Mouse (Mus musculus) liver, embryonic 14.5 days (tissue): ENCODE data around the gene Micu1. TPM values are rescaled to one million over a fixed set of nuclear protein-coding genes. Genes with fewer than 3 reads are reported as not detected.

ENCODE experiments used
- ATAC-seq: fragments of 200-750 bp; cut with Nextera tagmentation; 2 replicates; pipeline ENCODE4 v1.8.0; 2017; ENCODE audit warnings: moderate number of reproducible peaks, mild to moderate bottlenecking, moderate library complexity; ENCODE audit not compliant: insufficient read depth
- DNase-seq, 3 experiments: peaks; one replicate each; pipeline ENCODE4 v3.0.0-alpha.2; 2012 to 2013; ENCODE audit warnings: low read depth in 3 of 3, low spot score in 3 of 3
- H3K27ac ChIP-seq: fragments of 300-500 bp; sonication (generic); 2 replicates; pipeline ENCODE4 v1.5.1; 2014; ENCODE audit warnings: moderate library complexity, mild to moderate bottlenecking, control low read depth, inconsistent platforms
- H3K27me3 ChIP-seq: fragments of 300-500 bp; sonication (generic); 2 replicates; pipeline ENCODE4 v1.6.1; 2014; ENCODE audit warnings: mild to moderate bottlenecking, low read length, moderate library complexity; ENCODE audit not compliant: control insufficient read depth, insufficient read depth
- H3K36me3 ChIP-seq: fragments of 300-500 bp; sonication (generic); replicated peaks from 2 replicates; pipeline ENCODE4 v1.6.1; 2014; ENCODE audit warnings: low read depth; ENCODE audit not compliant: control insufficient read depth, insufficient read depth
- H3K4me1 ChIP-seq, 2 experiments: fragments of 200-500 bp in 1 of 2; fragments of 300-500 bp in 1 of 2; sonication (generic) in 1 of 2; replicated peaks; 2 replicates each; pipeline ENCODE4 v1.6.1; 2012 to 2014; ENCODE audit warnings: antibody characterized with exemption in 1 of 2, inconsistent platforms in 1 of 2, low read length in 1 of 2; ENCODE audit not compliant: control insufficient read depth in 2 of 2, insufficient read depth in 2 of 2
- H3K4me2 ChIP-seq: fragments of 300-500 bp; sonication (generic); 2 replicates; pipeline ENCODE4 v1.6.1; 2014; ENCODE audit warnings: low read depth, mild to moderate bottlenecking, control low read depth, moderate library complexity
- H3K4me3 ChIP-seq, 2 experiments: fragments of 200-500 bp in 1 of 2; fragments of 300-500 bp in 1 of 2; sonication (generic) in 1 of 2; 2 replicates each; pipeline ENCODE4 v1.5.1; 2012 to 2014; ENCODE audit warnings: low read depth in 2 of 2, low read length in 2 of 2, mild to moderate bottlenecking in 2 of 2, control low read depth in 1 of 2, inconsistent platforms in 1 of 2, moderate library complexity in 1 of 2; ENCODE audit not compliant: insufficient read depth in 1 of 2
- H3K9ac ChIP-seq: fragments of 300-500 bp; sonication (generic); replicated peaks from 2 replicates; pipeline ENCODE4 v1.6.1; 2014; ENCODE audit warnings: mild to moderate bottlenecking, control low read depth, moderate library complexity
- H3K9me3 ChIP-seq: fragments of 300-500 bp; sonication (generic); 2 replicates; pipeline ENCODE4 v1.6.1; 2016; ENCODE audit warnings: low read length, mixed read lengths; ENCODE audit not compliant: control insufficient read depth
- CTCF ChIP-seq: IDR thresholded peaks from 2 replicates; pipeline ENCODE4 v1.5.1; 2016; ENCODE audit warnings: antibody characterized with exemption, low read depth, control low read depth
- EP300 ChIP-seq: IDR thresholded peaks from 2 replicates; pipeline ENCODE4 v1.6.1; 2016; ENCODE audit warnings: antibody characterized with exemption, low read depth
- WGBS: fragments of 180-500 bp; shearing (Covaris S2); extraction: QIAGEN DNeasy Blood & Tissue Kit; methylation state at CpG from one replicate; pipeline ENCODE4 v1.1.7; 2014; ENCODE audit not compliant: insufficient replicate concordance; 5-methylcytosine and 5-hydroxymethylcytosine counted together
- polyA plus RNA-seq, 2 experiments: library from polyadenylated mRNA; depleted of rRNA in 1 of 2; stranded (reverse) in 1 of 2; unstranded in 1 of 2; fragments of >200 nt; fragmentation: Nextera tagmentation in 1 of 2; extraction: Ambion mirVana in 1 of 2; gene quantifications; 2 replicates each; pipeline versions ENCODE4 v1.2.1 to v1.2.3; 2012 to 2014

The Micu1 gene
- polyA plus RNA-seq, 2 experiments = 27.1 to 28.2 TPM

- H3K27me3 ChIP-seq = no peaks in the 10 kb centered on the region
- TF ChIP-seq EP300 (no peak), CTCF (no peak)
- 78% methylated on average over 13 of the region's 13 CpGs for WGBS
- H3K4me3 ChIP-seq = no peak overlapping the region
- no peaks in the 10 kb centered on the region for H3K9me3 ChIP-seq
- no peaks in the 10 kb centered on the region; the same call in 1 of the 2 replicates for H3K36me3 ChIP-seq
- H3K4me1 ChIP-seq = peaks cover 0 to 2% of the 10 kb centered on the region in 2 experiments; a peak in 1 of 4 replicates
- peak; percentile 62; the same call in 1 of the 2 replicates for ATAC-seq
- no peak overlapping the region for H3K27ac ChIP-seq
- no peak overlapping the region for H3K9ac ChIP-seq
- H3K4me2 ChIP-seq = no peak overlapping the region
- DNase-seq = no peak
Observed at GRCm38 (mm10) chr10:59768369-59769079, 66.2 kb downstream of the Micu1 start.

DNA sequence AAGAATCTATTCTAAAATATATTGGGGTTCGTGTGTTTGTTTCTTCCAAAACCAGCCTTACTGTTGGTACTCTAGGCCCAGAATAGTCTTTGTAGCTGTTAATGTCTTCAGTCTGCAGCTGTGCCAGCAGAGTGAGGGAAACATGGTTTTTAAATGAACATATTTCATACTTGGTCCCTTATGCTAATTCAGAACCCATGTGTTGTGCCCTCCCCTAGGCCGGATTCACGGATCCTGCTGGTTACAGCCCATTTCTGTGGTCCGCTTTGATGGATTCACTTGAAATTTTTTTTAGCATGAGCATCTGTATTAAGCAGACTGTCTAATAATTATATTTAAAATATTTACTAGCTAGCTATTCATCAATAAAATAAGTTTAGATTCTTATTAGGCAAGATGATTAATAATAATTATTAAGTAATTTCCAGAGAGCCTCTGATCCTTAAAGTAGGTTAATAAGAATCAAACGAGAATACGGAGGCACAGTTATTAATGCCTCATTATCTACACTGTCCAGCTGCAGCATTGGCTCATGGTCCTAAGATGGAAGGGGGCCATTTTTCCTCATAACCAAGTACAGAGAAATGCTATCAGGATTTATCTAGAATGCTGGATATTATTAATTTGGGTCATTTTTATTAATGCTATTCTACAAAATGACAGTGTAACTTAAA lies 69.2 kb downstream of the Micu1 start:
- H3K27me3 ChIP-seq = no peaks in the 10 kb centered on the region
- no peaks in the 10 kb centered on the region for H3K9me3 ChIP-seq
- H3K4me1 ChIP-seq = peaks cover 0 to 2% of the 10 kb centered on the region in 2 experiments; a peak in 1 of 4 replicates
- H3K27ac ChIP-seq = no peak overlapping the region
- H3K4me2 ChIP-seq = no peak overlapping the region
- DNase-seq = no peak
- no peaks in the 10 kb centered on the region; the same call in 1 of the 2 replicates for H3K36me3 ChIP-seq
- no peak for ATAC-seq
- WGBS = 76% methylated on average over 6 of the region's 6 CpGs
- no peak overlapping the region for H3K9ac ChIP-seq
- TF ChIP-seq EP300 = no peak
- no peak for TF ChIP-seq CTCF
- H3K4me3 ChIP-seq = no peak overlapping the region

- DNase-seq (no peak), ATAC-seq (no peak)
- Histone ChIP-seq H3K9me3 (no peaks in the 10 kb centered on the region), H3K9ac (no peak overlapping the region), H3K27me3 (no peaks in the 10 kb centered on the region), H3K36me3 (no peaks in the 10 kb centered on the region; the same call in 1 of the 2 replicates), H3K4me1 (peaks cover 0 to 3% of the 10 kb centered on the region in 2 experiments; a peak in 2 of 4 replicates), H3K27ac (no peak overlapping the region), H3K4me2 (no peak overlapping the region), H3K4me3 (no peak overlapping the region)
- no peak for TF ChIP-seq CTCF
- no peak for TF ChIP-seq EP300
- WGBS = 80% methylated on average over 2 of the region's 2 CpGs
Observed at GRCm38 (mm10) chr10:59772049-59772397, 69.7 kb downstream of the Micu1 start.

DNA sequence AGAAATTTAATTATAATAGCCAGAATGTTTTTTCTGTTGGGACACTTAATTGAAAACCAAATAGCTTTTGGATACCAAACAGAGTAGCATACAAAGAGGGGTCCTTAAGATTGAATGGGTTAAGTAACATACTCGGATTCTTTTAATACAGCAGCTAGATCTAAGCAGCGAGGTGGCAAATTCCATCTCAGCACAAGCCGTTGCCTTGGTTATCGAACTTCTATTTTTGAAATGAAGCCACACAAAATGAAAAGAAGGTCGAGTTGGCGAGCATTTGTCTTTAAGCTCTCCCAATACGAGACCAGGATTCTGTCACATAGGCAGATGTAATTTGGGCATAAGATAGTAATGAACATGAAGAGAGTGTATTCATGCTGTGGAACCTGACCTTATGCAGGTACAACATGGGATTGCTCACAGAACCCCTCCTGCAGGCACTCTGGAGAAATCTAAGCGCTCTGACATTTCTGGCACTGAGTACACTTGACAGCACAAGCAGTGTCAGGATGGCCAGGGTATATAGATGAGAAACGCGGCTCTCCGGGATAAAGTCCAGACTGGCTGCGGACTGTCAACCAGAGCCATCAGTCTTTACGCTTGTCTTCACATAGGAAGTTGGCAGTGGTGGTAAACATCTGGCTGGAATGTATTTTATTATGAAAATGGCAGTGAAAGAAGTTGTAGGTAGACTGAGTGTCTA lies 71.3 kb downstream of the Micu1 start:
- Histone ChIP-seq H3K4me1 (peaks cover 0 to 10% of the 10 kb centered on the region in 2 experiments; a peak in 2 of 4 replicates), H3K4me3 (no peak overlapping the region), H3K9me3 (no peaks in the 10 kb centered on the region), H3K27me3 (no peaks in the 10 kb centered on the region), H3K36me3 (no peaks in the 10 kb centered on the region; the same call in 1 of the 2 replicates), H3K4me2 (no peak overlapping the region), H3K9ac (no peak overlapping the region), H3K27ac (no peak overlapping the region)
- 81% methylated on average over 13 of the region's 13 CpGs for WGBS
- TF ChIP-seq CTCF (no peak), EP300 (no peak)
- DNase-seq (no peak), ATAC-seq (no peak)

DNA sequence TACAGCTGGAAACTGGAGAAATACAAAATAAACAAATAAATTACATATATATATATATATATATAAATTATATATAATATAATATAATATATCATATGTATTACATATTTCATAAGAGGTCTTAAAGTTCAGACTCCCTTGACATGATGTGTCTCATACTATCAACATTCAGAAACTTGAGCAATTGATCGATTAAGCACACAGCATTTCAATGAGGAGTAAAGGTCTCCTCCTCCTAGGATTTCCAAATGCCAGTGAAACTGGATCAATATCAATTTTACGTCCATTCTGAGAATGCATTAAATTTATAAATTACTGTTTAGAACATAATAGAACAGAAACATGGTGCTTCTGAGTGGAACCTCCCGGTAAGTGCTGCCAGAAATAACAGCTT lies 71.9 kb downstream of the Micu1 start:
- WGBS = 81% methylated on average over 3 of the region's 3 CpGs
- Histone ChIP-seq H3K27ac (no peak overlapping the region), H3K9me3 (no peaks in the 10 kb centered on the region), H3K4me3 (no peak overlapping the region), H3K36me3 (no peaks in the 10 kb centered on the region; the same call in 1 of the 2 replicates), H3K4me1 (peaks cover 0 to 8% of the 10 kb centered on the region in 2 experiments; a peak in 2 of 4 replicates), H3K9ac (no peak overlapping the region), H3K27me3 (no peaks in the 10 kb centered on the region), H3K4me2 (no peak overlapping the region)
- TF ChIP-seq EP300 (no peak), CTCF (no peak)
- no peak for ATAC-seq
- no peak for DNase-seq
